Mouse (Mus musculus): ENCODE data around the gene Scp2. TPM values are rescaled to one million over a fixed set of nuclear protein-coding genes. Genes with fewer than 3 reads are reported as not detected.

Scp2 gene
- polyA plus RNA-seq, 1 experiment, result 242 TPM

GRCm38 (mm10) chr4:108063616-108064015 lies 81.2 kb downstream of the Scp2 start:
- DNase-seq (ENCODE audit: extremely low spot score in 1 of 2, low spot score in 1 of 2), result no peak

- no peak for DNase-seq (ENCODE audit: extremely low spot score in 1 of 2, low spot score in 1 of 2)
Observed at GRCm38 (mm10) chr4:108062524-108062923, 82.3 kb downstream of the Scp2 start.

- no peak for DNase-seq (ENCODE audit: extremely low spot score in 1 of 2, low spot score in 1 of 2)
Observed at GRCm38 (mm10) chr4:108060774-108061173, 84.0 kb downstream of the Scp2 start.

- DNase-seq (ENCODE audit: extremely low spot score in 1 of 2, low spot score in 1 of 2), result peak; percentile 31 to 74
Observed at GRCm38 (mm10) chr4:108059601-108060379, 85.0 kb downstream of the Scp2 start.

GRCm38 (mm10) chr4:108058166-108058565 lies 86.6 kb downstream of the Scp2 start:
- peak; percentile 30 to 69 for DNase-seq (ENCODE audit: extremely low spot score in 1 of 2, low spot score in 1 of 2)

- peak; percentile 38 to 55 for DNase-seq (ENCODE audit: extremely low spot score in 1 of 2, low spot score in 1 of 2)
Observed at GRCm38 (mm10) chr4:108057247-108057646, 87.6 kb downstream of the Scp2 start.

GRCm38 (mm10) chr4:108055873-108056272 lies 88.9 kb downstream of the Scp2 start:
- no peak for DNase-seq (ENCODE audit: extremely low spot score in 1 of 2, low spot score in 1 of 2)

- DNase-seq (ENCODE audit: extremely low spot score in 1 of 2, low spot score in 1 of 2), result no peak
Observed at GRCm38 (mm10) chr4:108052673-108053072, 92.1 kb downstream of the Scp2 start.

GRCm38 (mm10) chr4:108051687-108052274 lies 93.0 kb downstream of the Scp2 start:
- peak in 1 of 2 experiments; percentile 38 for DNase-seq (ENCODE audit: extremely low spot score in 1 of 2, low spot score in 1 of 2)

- no peak for DNase-seq (ENCODE audit: extremely low spot score in 1 of 2, low spot score in 1 of 2)
Observed at GRCm38 (mm10) chr4:108046136-108046535, 98.7 kb downstream of the Scp2 start.

- no peak for DNase-seq (ENCODE audit: extremely low spot score in 1 of 2, low spot score in 1 of 2)
Observed at GRCm38 (mm10) chr4:108045136-108046107, 99.4 kb downstream of the Scp2 start.

GRCm38 (mm10) chr4:108037027-108037426 lies 107.8 kb downstream of the Scp2 start:
- DNase-seq (ENCODE audit: extremely low spot score in 1 of 2, low spot score in 1 of 2), result no peak

GRCm38 (mm10) chr4:108033041-108033764 lies 111.6 kb downstream of the Scp2 start:
- peak in 1 of 2 experiments; percentile 69 for DNase-seq (ENCODE audit: extremely low spot score in 1 of 2, low spot score in 1 of 2)

- DNase-seq (ENCODE audit: extremely low spot score in 1 of 2, low spot score in 1 of 2), result no peak
Observed at GRCm38 (mm10) chr4:108032352-108032849, 112.4 kb downstream of the Scp2 start.

- peak in 1 of 2 experiments; percentile 67 for DNase-seq (ENCODE audit: extremely low spot score in 1 of 2, low spot score in 1 of 2)
Observed at GRCm38 (mm10) chr4:108031502-108032351, 113.1 kb downstream of the Scp2 start.

- no peak for DNase-seq (ENCODE audit: extremely low spot score in 1 of 2, low spot score in 1 of 2)
Observed at GRCm38 (mm10) chr4:108030888-108031501, 113.8 kb downstream of the Scp2 start.

- DNase-seq (ENCODE audit: extremely low spot score in 1 of 2, low spot score in 1 of 2), result no peak
Observed at GRCm38 (mm10) chr4:108026193-108026592, 118.6 kb downstream of the Scp2 start.

- DNase-seq (ENCODE audit: extremely low spot score in 1 of 2, low spot score in 1 of 2), result no peak
Observed at GRCm38 (mm10) chr4:108025269-108025668, 119.5 kb downstream of the Scp2 start.

- DNase-seq (ENCODE audit: extremely low spot score in 1 of 2, low spot score in 1 of 2), result no peak
Observed at GRCm38 (mm10) chr4:108024641-108025040, 120.2 kb downstream of the Scp2 start.

All from frontal cortex, adult 2 months (tissue).